Mouse (Mus musculus) erythroblast, embryonic 14.5 days (primary cell): Measurements from ENCODE around the gene Hrasls.

Experiments used
- GATA1 ChIP-seq: IDR thresholded peaks from 2 replicates; pipeline ENCODE4 v1.6.1; 2012; ENCODE audit warnings: low read length, inconsistent platforms, mixed read lengths
- TAL1 ChIP-seq: IDR thresholded peaks from 3 replicates; pipeline ENCODE4 v1.6.1; 2012; ENCODE audit warnings: low read length, inconsistent platforms, mixed read lengths

- TF ChIP-seq TAL1 (no peak), GATA1 (no peak)
These were observed 4.6 kb upstream of the Hrasls start for GRCm38 (mm10) chr16:29204875-29205274.
